Mouse (Mus musculus) limb, embryonic 13.5 days (tissue): ENCODE results near the gene Chkb. TPM values are rescaled to one million over a fixed set of nuclear protein-coding genes. Genes with fewer than 3 reads are reported as not detected.

Source experiments
- ATAC-seq: fragments of 200-750 bp; cut with Nextera tagmentation; 2 replicates; pipeline ENCODE4 v1.8.0; 2017; ENCODE audit warnings: low read depth, moderate number of reproducible peaks, moderate TSS enrichment; ENCODE audit not compliant: low FRiP score
- H3K27ac ChIP-seq: fragments of 300-500 bp; sonication (generic); 2 replicates; pipeline ENCODE4 v1.5.1; 2015; ENCODE audit warnings: inconsistent platforms, mild to moderate bottlenecking, moderate library complexity
- H3K27me3 ChIP-seq: fragments of 300-500 bp; sonication (generic); 2 replicates; pipeline ENCODE4 v1.6.1; 2015; ENCODE audit warnings: mild to moderate bottlenecking, inconsistent platforms
- H3K36me3 ChIP-seq: fragments of 300-500 bp; sonication (generic); 2 replicates; pipeline ENCODE4 v1.6.1; 2015; ENCODE audit warnings: inconsistent platforms, mild to moderate bottlenecking, moderate library complexity
- H3K4me1 ChIP-seq: fragments of 300-500 bp; sonication (generic); 2 replicates; pipeline ENCODE4 v1.6.1; 2015; ENCODE audit warnings: inconsistent platforms
- H3K4me2 ChIP-seq: fragments of 300-500 bp; sonication (generic); replicated peaks from 2 replicates; pipeline ENCODE4 v1.6.1; 2015; ENCODE audit warnings: inconsistent platforms, mild to moderate bottlenecking, moderate library complexity
- H3K4me3 ChIP-seq: fragments of 300-500 bp; sonication (generic); 2 replicates; pipeline ENCODE4 v1.5.1; 2015; ENCODE audit warnings: moderate library complexity, mild to moderate bottlenecking, inconsistent platforms
- H3K9ac ChIP-seq: fragments of 300-500 bp; sonication (generic); 2 replicates; pipeline ENCODE4 v1.6.1; 2015; ENCODE audit warnings: mild to moderate bottlenecking, inconsistent platforms
- H3K9me3 ChIP-seq: fragments of 300-500 bp; sonication (generic); 2 replicates; pipeline ENCODE4 v1.6.1; 2016; ENCODE audit warnings: inconsistent platforms
- WGBS: fragments of 180-500 bp; shearing (Covaris S2); methylation state at CpG from one replicate; pipeline ENCODE4 v1.1.7; 2015; 5-methylcytosine and 5-hydroxymethylcytosine counted together
- polyA plus RNA-seq: library from polyadenylated mRNA; unstranded; fragments of >200 nt; fragmentation: Nextera tagmentation; extraction: Ambion mirVana; gene quantifications from 2 replicates; pipeline ENCODE4 v1.2.1, GENCODE M21; 2015

The Chkb gene
- polyA plus RNA-seq, 1 experiment from 2014 or later = 55.7 TPM

- Histone ChIP-seq H3K27me3 (peaks cover 61% of the 10 kb centered on the region), H3K4me1 (no peaks in the 10 kb centered on the region), H3K9me3 (no peaks in the 10 kb centered on the region), H3K4me3 (no peak within 1 kb of the TSS), H3K27ac (no peak within 1 kb of the TSS), H3K9ac (no peak within 1 kb of the TSS), H3K4me2 (no peak within 1 kb of the TSS), H3K36me3 (no peaks in the 10 kb centered on the region)
- ATAC-seq = no peak
- 87% methylated on average over 7 of the region's 7 CpGs for WGBS
Observed at GRCm38 (mm10) chr15:89384617-89385016, 45.1 kb downstream of the Chkb start, which contains the start of gene Klhdc7b. Gene Klhdc7b, plus strand, starts transcription at chr15:89384917.

GRCm38 (mm10) chr15:89379429-89379828, 50.3 kb downstream of the Chkb start:
- H3K36me3 ChIP-seq = no peaks in the 10 kb centered on the region
- peaks cover 26% of the 10 kb centered on the region for H3K4me1 ChIP-seq
- no peak for ATAC-seq
- H3K9me3 ChIP-seq = no peaks in the 10 kb centered on the region
- 10% methylated on average over 10 of the region's 10 CpGs for WGBS
- H3K9ac ChIP-seq = no peak overlapping the region
- H3K4me2 ChIP-seq = peak overlapping the region; percentile 76
- H3K4me3 ChIP-seq = peak overlapping the region; percentile 46
- peaks cover 79% of the 10 kb centered on the region for H3K27me3 ChIP-seq
- no peak overlapping the region for H3K27ac ChIP-seq

DNA sequence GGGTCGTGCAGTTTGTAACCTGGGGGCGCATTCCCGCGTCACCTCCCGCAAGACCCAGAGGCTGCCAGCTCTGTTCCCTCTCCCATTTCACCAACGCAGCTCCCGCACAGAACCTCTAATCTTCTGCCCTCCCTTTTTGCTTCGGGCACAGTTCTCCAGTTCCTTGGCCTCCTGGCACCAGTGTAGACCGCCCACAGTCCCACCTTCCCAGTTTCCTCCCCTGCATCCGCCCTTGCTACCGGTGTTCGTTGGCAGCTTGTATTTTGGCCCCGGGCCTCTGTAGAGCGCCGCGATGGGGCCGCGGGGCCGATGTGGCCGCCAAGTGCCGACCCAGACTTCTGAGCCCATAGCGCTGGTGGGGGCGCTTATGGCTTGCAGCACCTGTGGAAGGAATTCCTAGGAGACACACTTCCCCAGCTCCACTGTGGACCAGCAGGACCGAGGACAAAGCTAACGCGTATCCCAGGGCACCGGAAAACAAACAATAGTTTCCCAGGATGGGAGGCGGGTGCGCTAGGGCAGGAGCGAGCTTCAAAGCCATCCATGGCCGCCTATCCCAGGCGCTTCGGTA, 50.8 kb downstream of the Chkb start, which contains the start of gene Odf3b:
Odf3b (minus strand) TSS at position 452 of the 571 bp plus-strand sequence.
- Histone ChIP-seq H3K9ac (peak within 1 kb of the TSS; percentile 62), H3K36me3 (no peaks in the 10 kb centered on the region), H3K27me3 (peaks cover 79% of the 10 kb centered on the region), H3K27ac (no peak within 1 kb of the TSS), H3K9me3 (no peaks in the 10 kb centered on the region), H3K4me3 (peak within 1 kb of the TSS; percentile 46), H3K4me2 (peak within 1 kb of the TSS; percentile 76), H3K4me1 (peaks cover 30% of the 10 kb centered on the region)
- 1% methylated on average over 33 of the region's 33 CpGs for WGBS
- ATAC-seq = no peak

- WGBS = 13% methylated on average over 43 of the region's 46 CpGs
- Histone ChIP-seq H3K27me3 (peaks cover 75% of the 10 kb centered on the region), H3K36me3 (no peaks in the 10 kb centered on the region), H3K27ac (no peak overlapping the region), H3K4me1 (peaks cover 33% of the 10 kb centered on the region), H3K9me3 (no peaks in the 10 kb centered on the region), H3K4me2 (peak overlapping the region; percentile 76), H3K4me3 (peak overlapping the region; percentile 46), H3K9ac (peak overlapping the region; percentile 62)
- ATAC-seq = no peak
Observed at GRCm38 (mm10) chr15:89377938-89378828, 51.5 kb downstream of the Chkb start.

- Histone ChIP-seq H3K4me1 (peaks cover 41% of the 10 kb centered on the region), H3K9ac (peak overlapping the region; percentile 19; the same call in 1 of the 2 replicates), H3K27ac (no peak overlapping the region), H3K27me3 (peaks cover 69% of the 10 kb centered on the region), H3K4me3 (no peak overlapping the region), H3K36me3 (peaks cover 4% of the 10 kb centered on the region), H3K4me2 (peak overlapping the region; percentile 27; the same call in 1 of the 2 replicates), H3K9me3 (no peaks in the 10 kb centered on the region)
- WGBS = 5% methylated on average over 18 of the region's 18 CpGs
- ATAC-seq = no peak
Observed at GRCm38 (mm10) chr15:89377362-89377761, 52.3 kb downstream of the Chkb start.

DNA sequence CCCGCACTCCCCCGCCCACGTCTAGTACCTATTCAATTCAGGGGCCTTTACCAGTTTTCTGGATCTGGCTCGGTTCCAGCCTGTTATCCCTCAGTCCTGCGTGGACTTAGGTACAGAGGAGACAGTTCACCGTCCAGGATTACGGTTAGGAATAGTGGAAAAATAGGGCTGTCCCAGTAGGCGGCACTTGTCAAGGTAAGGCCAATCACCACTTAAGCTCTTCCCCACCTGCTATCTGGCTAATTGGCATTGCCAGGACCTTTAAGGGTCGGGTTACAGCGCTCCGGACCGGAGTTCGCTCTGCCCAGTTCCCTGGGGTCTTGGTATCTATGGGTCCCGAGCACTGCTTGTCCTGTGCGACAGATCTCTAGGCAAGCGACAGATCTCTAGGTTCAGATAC, 52.8 kb downstream of the Chkb start, which contains the start of gene Tymp:
Tymp (minus strand) TSS at position 83 of the 400 bp plus-strand sequence.
- H3K4me2 ChIP-seq = peak within 1 kb of the TSS; percentile 76
- no peaks in the 10 kb centered on the region for H3K9me3 ChIP-seq
- H3K27me3 ChIP-seq = peaks cover 65% of the 10 kb centered on the region
- peak within 1 kb of the TSS; percentile 19; the same call in 1 of the 2 replicates for H3K9ac ChIP-seq
- no peak for ATAC-seq
- H3K36me3 ChIP-seq = peaks cover 8% of the 10 kb centered on the region
- no peak within 1 kb of the TSS for H3K27ac ChIP-seq
- H3K4me1 ChIP-seq = peaks cover 42% of the 10 kb centered on the region
- no peak within 1 kb of the TSS; the same call in 1 of the 2 replicates for H3K4me3 ChIP-seq
- WGBS = 12% methylated on average over 16 of the region's 16 CpGs

Other genes starting within 250 kb of the Chkb start
- gene Plxnb2, start 249.1 kb downstream of the Chkb start, polyA plus RNA-seq = 130 and 144 TPM in 2 replicates
- gene Dennd6b, start 233.4 kb downstream of the Chkb start, polyA plus RNA-seq = 22.8 and 25.8 TPM in 2 replicates
- gene Ppp6r2, start 218.4 kb downstream of the Chkb start, polyA plus RNA-seq = 31.8 and 36.3 TPM in 2 replicates
- gene Sbf1, start 114.6 kb downstream of the Chkb start, polyA plus RNA-seq = 62.8 and 66.3 TPM in 2 replicates
- 0.54 and 0.83 TPM in 2 replicates for gene Adm2, start 107.2 kb downstream of the Chkb start, polyA plus RNA-seq
- not detected in 2 replicates for gene Miox, start 95.5 kb downstream of the Chkb start, polyA plus RNA-seq
- gene Lmf2, start 74.2 kb downstream of the Chkb start, polyA plus RNA-seq = 57.6 and 65.1 TPM in 2 replicates
- gene Ncaph2, start 74.2 kb downstream of the Chkb start, polyA plus RNA-seq = 146 and 162 TPM in 2 replicates
- 5.4 and 5.8 TPM in 2 replicates for gene Sco2, start 56.1 kb downstream of the Chkb start, polyA plus RNA-seq
- gene Tymp, start 52.9 kb downstream of the Chkb start, polyA plus RNA-seq = 1.3 TPM in 2 replicates
- gene Odf3b, start 50.6 kb downstream of the Chkb start, polyA plus RNA-seq = 0.23 and 0.29 TPM in 2 replicates
- 0.05 TPM in 1 of 2 replicates, not detected in the other for gene Klhdc7b, start 45.0 kb downstream of the Chkb start, polyA plus RNA-seq
- gene Syce3, start 19.4 kb downstream of the Chkb start, polyA plus RNA-seq = not detected in 2 replicates
- 0.52 and 0.57 TPM in 2 replicates for gene Cpt1b, start 4.0 kb downstream of the Chkb start, polyA plus RNA-seq
- 3.5 and 3.7 TPM in 2 replicates for gene C730034F03Rik, start 319 bp downstream of the Chkb start, polyA plus RNA-seq
- gene Gm44502, start 212 bp downstream of the Chkb start, polyA plus RNA-seq = not detected in 2 replicates
- 2.2 and 2.4 TPM in 2 replicates for gene Mapk8ip2, start 24.0 kb upstream of the Chkb start, polyA plus RNA-seq
- gene Arsa, start 47.5 kb upstream of the Chkb start, polyA plus RNA-seq = 23.0 TPM in 2 replicates
- 2.6 and 2.7 TPM in 2 replicates for gene Shank3, start 69.7 kb upstream of the Chkb start, polyA plus RNA-seq
- 0.17 TPM in 1 of 2 replicates, not detected in the other for gene Acr, start 138.4 kb upstream of the Chkb start, polyA plus RNA-seq
- 45.3 and 52.1 TPM in 2 replicates for gene Rabl2, start 162.0 kb upstream of the Chkb start, polyA plus RNA-seq